Mouse (Mus musculus) embryonic fibroblast, embryonic 13.5 days (primary cell): ENCODE measurements around the gene Aff3. TPM values are rescaled to one million over a fixed set of nuclear protein-coding genes. Genes with fewer than 3 reads are reported as not detected.
A peak's percentile ranks its signal among the peaks of the same experiment; 100 is the strongest.

Experiments used
- H3K27ac ChIP-seq: 2 replicates; pipeline ENCODE4 v1.5.1; 2012; ENCODE audit warnings: low read length, control low read depth, inconsistent platforms; ENCODE audit not compliant: insufficient read depth
- H3K4me1 ChIP-seq: 2 replicates; pipeline ENCODE4 v1.6.1; 2011; ENCODE audit warnings: low read length; ENCODE audit not compliant: control insufficient read depth, insufficient read depth
- H3K4me3 ChIP-seq: 2 replicates; pipeline ENCODE4 v1.5.1; 2011; ENCODE audit warnings: mild to moderate bottlenecking, control low read depth, low read length; ENCODE audit not compliant: insufficient read depth
- CTCF ChIP-seq: IDR thresholded peaks from 2 replicates; pipeline ENCODE4 v1.5.1; 2011; ENCODE audit warnings: mild to moderate bottlenecking, control low read depth, low read length, moderate library complexity, borderline replicate concordance; ENCODE audit not compliant: insufficient read depth
- POLR2A ChIP-seq: IDR thresholded peaks from 2 replicates; pipeline ENCODE4 v1.6.1; 2011; ENCODE audit warnings: low read depth, mild to moderate bottlenecking, control low read depth, low read length, moderate library complexity
- polyA plus RNA-seq: library from polyadenylated mRNA; stranded (reverse); fragments of >200 nt; gene quantifications from 2 replicates; pipeline ENCODE4 v1.2.4, GENCODE M21; 2011; ENCODE audit warnings: low read depth; ENCODE audit not compliant: missing spikeins, insufficient read length

The Aff3 gene
- polyA plus RNA-seq, 1 experiment = 20.0 TPM

- TF ChIP-seq CTCF (no peak), POLR2A (no peak)
- Histone ChIP-seq H3K4me3 (no peak overlapping the region), H3K27ac (no peak overlapping the region), H3K4me1 (no peaks in the 10 kb centered on the region)
These were observed 44.4 kb downstream of the Aff3 start for GRCm38 (mm10) chr1:38620401-38620800.

GRCm38 (mm10) chr1:38606741-38607140, 58.0 kb downstream of the Aff3 start:
- peak overlapping the region; percentile 63 for H3K27ac ChIP-seq
- H3K4me1 ChIP-seq = peaks cover 19% of the 10 kb centered on the region
- H3K4me3 ChIP-seq = no peak overlapping the region
- TF ChIP-seq CTCF (no peak), POLR2A (no peak)

- Histone ChIP-seq H3K4me3 (no peak overlapping the region), H3K4me1 (peaks cover 19% of the 10 kb centered on the region), H3K27ac (no peak overlapping the region)
- TF ChIP-seq CTCF (no peak), POLR2A (no peak)
These were observed 59.3 kb downstream of the Aff3 start for GRCm38 (mm10) chr1:38605426-38605825.

GRCm38 (mm10) chr1:38604611-38605010, 60.1 kb downstream of the Aff3 start:
- TF ChIP-seq POLR2A (no peak), CTCF (no peak)

GRCm38 (mm10) chr1:38601802-38602508, 62.8 kb downstream of the Aff3 start:
- peak overlapping the region; percentile 79 for H3K27ac ChIP-seq
- H3K4me3 ChIP-seq = no peak overlapping the region
- peaks cover 5% of the 10 kb centered on the region for H3K4me1 ChIP-seq
- TF ChIP-seq CTCF = no peak
- TF ChIP-seq POLR2A = no peak

More at GRCm38 (mm10) chr1:38604611-38605010, 60.1 kb downstream of the Aff3 start:
- peaks cover 19% of the 10 kb centered on the region for H3K4me1 ChIP-seq
- H3K4me3 ChIP-seq = no peak overlapping the region
- peak overlapping the region; percentile 30 for H3K27ac ChIP-seq

- no peaks in the 10 kb centered on the region; the same call in 1 of the 2 replicates for H3K4me1 ChIP-seq
- TF ChIP-seq CTCF (no peak), POLR2A (no peak)
- H3K27ac ChIP-seq = no peak overlapping the region
These were observed 69.4 kb downstream of the Aff3 start for GRCm38 (mm10) chr1:38595311-38595710.

GRCm38 (mm10) chr1:38594766-38595165, 70.0 kb downstream of the Aff3 start:
- TF ChIP-seq CTCF (no peak), POLR2A (no peak)
- Histone ChIP-seq H3K27ac (no peak overlapping the region), H3K4me3 (no peak overlapping the region), H3K4me1 (no peaks in the 10 kb centered on the region; the same call in 1 of the 2 replicates)

More at GRCm38 (mm10) chr1:38595311-38595710, 69.4 kb downstream of the Aff3 start:
- H3K4me3 ChIP-seq = no peak overlapping the region

GRCm38 (mm10) chr1:38591194-38591593, 73.6 kb downstream of the Aff3 start:
- Histone ChIP-seq H3K4me3 (no peak overlapping the region), H3K4me1 (no peaks in the 10 kb centered on the region), H3K27ac (no peak overlapping the region)
- no peak for TF ChIP-seq CTCF
- TF ChIP-seq POLR2A = no peak

GRCm38 (mm10) chr1:38588741-38589140, 76.0 kb downstream of the Aff3 start:
- no peak for TF ChIP-seq CTCF
- no peak for TF ChIP-seq POLR2A
- H3K4me3 ChIP-seq = no peak overlapping the region
- no peaks in the 10 kb centered on the region for H3K4me1 ChIP-seq
- H3K27ac ChIP-seq = no peak overlapping the region

GRCm38 (mm10) chr1:38582328-38582727, 82.4 kb downstream of the Aff3 start:
- TF ChIP-seq POLR2A (no peak), CTCF (no peak)
- no peak overlapping the region for H3K27ac ChIP-seq
- H3K4me1 ChIP-seq = no peaks in the 10 kb centered on the region
- no peak overlapping the region for H3K4me3 ChIP-seq
